Mouse (Mus musculus) ES-CJ7 (cell line): ENCODE data around the gene Dennd5a.

Experiments used
- DNase-seq: peaks from one replicate; pipeline ENCODE4 v3.0.0; 2011; ENCODE audit warnings: low read depth, low spot score

The Dennd5a gene

GRCm38 (mm10) chr7:109882574-109882973 is 77.7 kb downstream of the Dennd5a start:
- no peak for DNase-seq

GRCm38 (mm10) chr7:109881561-109882099 is 78.6 kb downstream of the Dennd5a start:
- peak; percentile 57 for DNase-seq

GRCm38 (mm10) chr7:109879158-109879557 is 81.1 kb downstream of the Dennd5a start:
- DNase-seq = peak; percentile 36

- DNase-seq = peak; percentile 38
Measured at GRCm38 (mm10) chr7:109876085-109876484, 84.2 kb downstream of the Dennd5a start.

GRCm38 (mm10) chr7:109875598-109875997 is 84.7 kb downstream of the Dennd5a start:
- peak; percentile 75 for DNase-seq

GRCm38 (mm10) chr7:109875033-109875432 is 85.2 kb downstream of the Dennd5a start:
- DNase-seq = peak; percentile 48

- DNase-seq = peak; percentile 79
Measured at GRCm38 (mm10) chr7:109873170-109873569, 87.1 kb downstream of the Dennd5a start.

- no peak for DNase-seq
Measured at GRCm38 (mm10) chr7:109871232-109871631, 89.0 kb downstream of the Dennd5a start.

GRCm38 (mm10) chr7:109868498-109868897 is 91.8 kb downstream of the Dennd5a start:
- DNase-seq = peak; percentile 61

GRCm38 (mm10) chr7:109866643-109867042 is 93.6 kb downstream of the Dennd5a start:
- no peak for DNase-seq

- no peak for DNase-seq
Measured at GRCm38 (mm10) chr7:109865370-109866229, 94.7 kb downstream of the Dennd5a start, which contains the start of gene Scube2. Gene Scube2 (minus strand): TSS chr7:109865679.

- DNase-seq = no peak
Measured at GRCm38 (mm10) chr7:109863561-109863960, 96.7 kb downstream of the Dennd5a start.

GRCm38 (mm10) chr7:109860162-109860561 is 100.1 kb downstream of the Dennd5a start:
- no peak for DNase-seq

GRCm38 (mm10) chr7:109859354-109859753 is 100.9 kb downstream of the Dennd5a start:
- DNase-seq = no peak

GRCm38 (mm10) chr7:109852752-109853212 is 107.5 kb downstream of the Dennd5a start:
- no peak for DNase-seq

- no peak for DNase-seq
Measured at GRCm38 (mm10) chr7:109852017-109852416, 108.3 kb downstream of the Dennd5a start.

GRCm38 (mm10) chr7:109850531-109850930 is 109.7 kb downstream of the Dennd5a start:
- no peak for DNase-seq

GRCm38 (mm10) chr7:109849750-109850434 is 110.4 kb downstream of the Dennd5a start:
- DNase-seq = no peak

- no peak for DNase-seq
Measured at GRCm38 (mm10) chr7:109848867-109849733, 111.2 kb downstream of the Dennd5a start.

GRCm38 (mm10) chr7:109844100-109844499 is 116.2 kb downstream of the Dennd5a start:
- no peak for DNase-seq
